Mouse (Mus musculus) midbrain, embryonic 15.5 days (tissue): ENCODE data around the gene Ddb1. TPM values are rescaled to one million over a fixed set of nuclear protein-coding genes. Genes with fewer than 3 reads are reported as not detected.
"Not testable (repeated sequence)": the region's sequence is repeated elsewhere in the genome, so short reads cannot be mapped to it uniquely, and the experiment has no call there.

ENCODE experiments used
- ATAC-seq: fragments of 200-750 bp; cut with Nextera tagmentation; replicated peaks from 2 replicates; pipeline ENCODE4 v1.8.0; 2017; ENCODE audit warnings: moderate TSS enrichment
- H3K27ac ChIP-seq: fragments of 300-500 bp; sonication (generic); 2 replicates; pipeline ENCODE4 v1.5.1; 2015; ENCODE audit warnings: mild to moderate bottlenecking, inconsistent platforms
- H3K27me3 ChIP-seq: fragments of 300-500 bp; sonication (generic); replicated peaks from 2 replicates; pipeline ENCODE4 v1.6.1; 2015; ENCODE audit warnings: inconsistent platforms
- H3K36me3 ChIP-seq: fragments of 300-500 bp; sonication (generic); replicated peaks from 2 replicates; pipeline ENCODE4 v1.6.1; 2015; ENCODE audit warnings: inconsistent platforms
- H3K4me1 ChIP-seq: fragments of 300-500 bp; sonication (generic); 2 replicates; pipeline ENCODE4 v1.6.1; 2015; ENCODE audit warnings: inconsistent platforms
- H3K4me2 ChIP-seq: fragments of 300-500 bp; sonication (generic); 2 replicates; pipeline ENCODE4 v1.6.1; 2015; ENCODE audit warnings: inconsistent platforms, mild to moderate bottlenecking, moderate library complexity
- H3K4me3 ChIP-seq: fragments of 300-500 bp; sonication (generic); 2 replicates; pipeline ENCODE4 v1.5.1; 2015; ENCODE audit warnings: mild to moderate bottlenecking, inconsistent platforms
- H3K9ac ChIP-seq: fragments of 300-500 bp; sonication (generic); 2 replicates; pipeline ENCODE4 v1.6.1; 2015; ENCODE audit warnings: mild to moderate bottlenecking, inconsistent platforms
- H3K9me3 ChIP-seq: fragments of 300-500 bp; sonication (generic); 2 replicates; pipeline ENCODE4 v1.6.1; 2016; ENCODE audit warnings: inconsistent platforms
- WGBS: fragments of 180-500 bp; shearing (Covaris S2); methylation state at CpG from one replicate; pipeline ENCODE4 v1.1.7; 2015; ENCODE audit warnings: mixed read lengths; 5-methylcytosine and 5-hydroxymethylcytosine counted together
- polyA plus RNA-seq: library from polyadenylated mRNA; unstranded; fragments of >200 nt; fragmentation: Nextera tagmentation; extraction: Ambion mirVana; gene quantifications from 2 replicates; pipeline ENCODE4 v1.2.1, GENCODE M21; 2015

Ddb1 gene
- 252 and 255 TPM in 2 replicates for polyA plus RNA-seq

DNA sequence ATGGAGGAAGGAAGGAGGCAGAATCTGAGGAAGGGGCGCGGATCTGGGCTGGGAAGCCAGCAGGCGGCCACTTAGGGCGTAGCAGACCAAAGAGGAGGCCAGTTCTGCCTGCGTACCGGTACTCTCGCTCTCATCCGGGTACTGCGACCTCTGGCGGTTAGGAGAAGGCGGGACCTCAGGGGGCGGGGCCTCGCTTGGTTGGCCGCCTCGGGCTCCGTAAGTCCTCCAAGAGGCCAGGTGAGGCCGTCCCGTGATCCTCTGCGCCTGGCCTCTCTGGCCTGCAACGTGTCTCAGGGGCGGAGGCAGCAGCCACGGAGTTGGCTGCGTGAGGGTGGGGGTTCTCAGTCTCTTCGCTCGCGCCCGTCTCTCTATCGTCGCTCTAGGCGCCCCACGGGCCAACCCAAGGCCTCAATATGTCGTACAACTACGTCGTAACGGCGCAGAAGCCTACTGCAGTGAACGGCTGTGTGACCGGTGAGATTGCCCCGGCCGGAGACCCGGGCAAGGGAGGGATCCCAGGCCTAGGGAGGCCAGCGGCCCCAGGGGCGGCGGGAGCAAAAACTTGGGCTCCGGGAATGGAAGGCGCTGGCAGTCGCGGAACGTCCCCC is at the start of gene Ddb1, which contains the start of gene Tkfc:
Gene Ddb1, plus strand, starts transcription at position 35 of the 608 bp plus-strand sequence.
Gene Tkfc, minus strand, starts transcription at position 362 of the 608 bp plus-strand sequence.
- no peaks in the 10 kb centered on the region for H3K9me3 ChIP-seq
- ATAC-seq, result peak; percentile 96
- peak within 1 kb of the TSS; percentile 87 for H3K4me3 ChIP-seq
- peak within 1 kb of the TSS; percentile 95 for H3K27ac ChIP-seq
- peak within 1 kb of the TSS; percentile 67 for H3K4me2 ChIP-seq
- H3K4me1 ChIP-seq, result peaks cover 44% of the 10 kb centered on the region
- WGBS, result under 1% methylated on average over 49 of the region's 49 CpGs
- peaks cover 29% of the 10 kb centered on the region for H3K36me3 ChIP-seq
- H3K27me3 ChIP-seq, result no peaks in the 10 kb centered on the region
- H3K9ac ChIP-seq, result peak within 1 kb of the TSS; percentile 88

DNA sequence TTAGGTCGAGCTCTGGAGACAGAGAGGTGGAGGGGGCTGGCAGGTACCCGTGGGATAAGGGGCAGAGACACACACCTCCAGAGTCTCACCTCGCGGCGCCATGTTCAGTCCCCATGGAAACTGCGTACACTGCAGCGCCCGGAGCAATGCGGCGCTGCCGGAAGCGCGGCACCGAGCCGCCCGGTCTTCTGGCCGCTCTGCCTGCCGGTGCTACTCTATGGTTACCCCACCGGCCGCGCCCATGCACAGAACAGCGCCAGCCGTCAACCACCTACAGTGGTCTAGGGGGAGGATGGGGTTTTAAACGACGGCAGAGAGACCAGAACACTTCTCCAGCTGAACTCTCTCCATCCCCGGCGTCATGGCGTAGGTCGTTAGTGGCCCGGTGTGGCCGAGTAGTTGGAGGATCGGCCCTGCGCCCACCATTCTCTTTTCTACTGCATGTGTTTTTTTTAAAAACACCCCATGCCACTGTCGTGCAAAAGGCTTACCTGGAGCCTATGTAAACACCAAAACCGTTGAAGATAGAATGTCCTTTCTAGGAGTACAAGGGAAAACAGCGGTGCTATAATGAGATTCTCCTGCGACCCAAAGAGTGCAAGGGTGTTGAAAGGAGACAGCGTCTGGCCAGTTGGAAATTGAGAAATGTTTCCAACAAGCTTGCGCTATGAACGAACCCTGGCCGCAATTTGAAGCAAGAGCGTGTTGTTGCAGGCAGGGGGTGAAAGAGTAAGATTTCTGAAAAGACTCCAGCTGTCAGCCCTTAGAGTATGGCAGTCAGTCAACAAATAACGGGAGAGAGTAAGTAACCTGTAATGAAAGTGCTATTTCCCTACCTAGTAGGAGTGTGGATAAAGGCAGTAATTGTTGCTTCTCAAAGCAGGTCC is 49.3 kb upstream of the Ddb1 start, which contains the start of gene Tmem216:
Gene Tmem216, minus strand, starts transcription at position 615 of the 887 bp plus-strand sequence.
- H3K4me1 ChIP-seq, result peaks cover 25% of the 10 kb centered on the region
- peak within 1 kb of the TSS; percentile 70 for H3K4me2 ChIP-seq
- no peaks in the 10 kb centered on the region for H3K27me3 ChIP-seq
- under 1% methylated on average over 43 of the region's 43 CpGs for WGBS
- peak within 1 kb of the TSS; percentile 65 for H3K4me3 ChIP-seq
- no peaks in the 10 kb centered on the region for H3K9me3 ChIP-seq
- peak within 1 kb of the TSS; percentile 65 for H3K9ac ChIP-seq
- peak; percentile 99 for ATAC-seq
- peak within 1 kb of the TSS; percentile 89 for H3K27ac ChIP-seq
- H3K36me3 ChIP-seq, result peaks cover 16% of the 10 kb centered on the region

DNA sequence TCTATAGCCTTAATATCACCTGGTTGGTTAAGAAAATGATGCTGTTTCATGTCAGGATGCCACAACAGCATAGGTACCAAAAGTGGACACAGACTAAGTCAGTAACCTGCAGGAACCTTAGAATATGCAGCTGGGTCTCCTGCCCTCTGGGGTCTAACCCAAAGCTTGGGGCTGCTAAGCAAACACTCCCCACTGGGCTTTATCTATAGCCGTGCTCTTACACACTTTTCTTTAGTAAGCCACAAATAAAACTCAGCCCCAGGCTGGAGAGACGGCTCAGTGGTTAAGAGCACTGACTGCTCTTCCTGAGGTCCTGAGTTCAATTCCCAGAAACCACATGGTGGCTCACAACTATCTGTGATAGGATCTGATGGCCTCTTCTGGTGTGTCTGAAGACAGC is 48.1 kb upstream of the Ddb1 start:
- Histone ChIP-seq H3K4me3 (no peak overlapping the region), H3K27ac (peak overlapping the region; percentile 89; the same call in 1 of the 2 replicates), H3K4me1 (peaks cover 25% of the 10 kb centered on the region), H3K4me2 (no peak overlapping the region; the same call in 1 of the 2 replicates), H3K9me3 (no peaks in the 10 kb centered on the region), H3K36me3 (peaks cover 7% of the 10 kb centered on the region; the same call in 1 of the 2 replicates), H3K27me3 (no peaks in the 10 kb centered on the region), H3K9ac (0 out of 2 replicates have a peak overlapping the region, but pooled peaks have one; percentile 65)
- 79% methylated on average over 2 of the region's 2 CpGs for WGBS
- no peak for ATAC-seq

DNA sequence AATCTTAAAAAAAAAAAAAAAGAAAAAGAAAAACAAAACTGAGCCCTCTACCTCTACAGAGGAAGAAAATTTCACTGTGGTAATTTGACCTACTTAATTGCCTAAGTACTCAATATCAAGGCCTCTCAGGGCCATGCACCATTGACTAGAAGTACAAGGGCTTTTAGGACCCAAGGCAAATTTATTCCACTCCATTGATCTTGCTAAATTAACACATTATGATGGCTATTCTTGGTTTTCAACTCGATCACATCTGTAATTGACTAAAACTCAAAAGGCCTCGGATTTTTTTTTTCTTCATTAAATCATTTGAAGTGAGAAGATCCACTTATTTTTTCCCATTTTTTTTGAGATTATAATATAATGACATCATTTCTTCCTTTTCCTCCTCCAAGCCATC is 47.7 kb upstream of the Ddb1 start:
- H3K4me3 ChIP-seq, result no peak overlapping the region
- WGBS, result 77% methylated on average over 2 of the region's 2 CpGs
- H3K27ac ChIP-seq, result no peak overlapping the region
- peaks cover 25% of the 10 kb centered on the region for H3K4me1 ChIP-seq
- H3K4me2 ChIP-seq, result no peak overlapping the region
- H3K9me3 ChIP-seq, result no peaks in the 10 kb centered on the region
- no peak overlapping the region for H3K9ac ChIP-seq
- no peak for ATAC-seq
- H3K27me3 ChIP-seq, result no peaks in the 10 kb centered on the region
- peaks cover 3% of the 10 kb centered on the region; the same call in 1 of the 2 replicates for H3K36me3 ChIP-seq

DNA sequence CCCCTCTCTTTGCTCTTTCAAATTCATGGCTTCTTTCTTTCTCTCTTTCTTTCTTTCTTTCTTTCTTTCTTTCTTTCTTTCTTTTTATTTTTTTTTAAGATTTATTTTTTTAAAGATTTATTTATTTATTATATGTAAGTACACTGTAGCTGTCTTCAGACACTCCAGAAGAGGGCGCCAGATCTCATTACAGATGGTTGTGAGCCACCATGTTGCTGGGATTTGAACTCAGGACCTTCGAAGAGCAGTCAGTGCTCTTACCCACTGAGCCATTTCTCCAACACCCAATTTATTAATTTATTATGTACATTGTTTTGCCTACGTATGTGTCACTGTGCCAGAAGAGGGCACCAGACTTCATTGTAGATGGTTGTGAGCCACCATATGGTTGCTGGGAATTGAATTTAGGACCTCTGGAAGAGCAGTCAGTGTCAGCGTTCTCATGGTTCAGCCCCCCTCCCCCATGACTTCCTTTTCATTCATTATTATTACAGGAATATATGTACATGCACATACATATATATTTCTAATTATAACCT is 47.2 kb upstream of the Ddb1 start:
- not testable (repeated sequence) for H3K36me3 ChIP-seq, ATAC-seq, H3K4me3 ChIP-seq, H3K4me2 ChIP-seq, H3K27me3 ChIP-seq, H3K9me3 ChIP-seq, H3K9ac ChIP-seq, H3K27ac ChIP-seq
- H3K4me1 ChIP-seq, result peaks cover 25% of the 10 kb centered on the region
- 75% methylated on average over 4 of the region's 4 CpGs for WGBS

DNA sequence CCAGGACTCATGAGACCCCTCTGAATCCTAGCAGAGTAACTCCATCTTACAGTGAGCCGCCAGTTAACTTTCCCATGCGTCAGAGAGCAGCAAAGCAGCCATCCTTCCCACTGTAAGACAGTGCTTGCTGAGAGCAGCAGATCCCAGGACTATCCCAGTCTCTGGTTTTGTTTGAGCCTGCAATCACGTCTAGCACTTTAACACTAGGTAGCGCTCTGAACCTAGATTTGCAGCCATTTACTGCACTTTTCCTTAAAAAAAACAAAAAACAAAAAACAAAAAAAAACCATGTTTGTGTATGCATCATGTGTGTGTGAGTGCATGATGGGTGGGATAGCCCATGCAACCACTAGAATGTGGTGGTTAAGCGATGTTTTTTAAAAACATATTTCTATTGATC is 45.0 kb upstream of the Ddb1 start:
- Histone ChIP-seq H3K27ac (no peak overlapping the region), H3K36me3 (no peaks in the 10 kb centered on the region), H3K4me2 (no peak overlapping the region), H3K9ac (no peak overlapping the region), H3K4me3 (no peak overlapping the region), H3K4me1 (peaks cover 13% of the 10 kb centered on the region), H3K27me3 (no peaks in the 10 kb centered on the region), H3K9me3 (no peaks in the 10 kb centered on the region)
- ATAC-seq, result no peak
- 33% methylated on average over 5 of the region's 5 CpGs for WGBS

DNA sequence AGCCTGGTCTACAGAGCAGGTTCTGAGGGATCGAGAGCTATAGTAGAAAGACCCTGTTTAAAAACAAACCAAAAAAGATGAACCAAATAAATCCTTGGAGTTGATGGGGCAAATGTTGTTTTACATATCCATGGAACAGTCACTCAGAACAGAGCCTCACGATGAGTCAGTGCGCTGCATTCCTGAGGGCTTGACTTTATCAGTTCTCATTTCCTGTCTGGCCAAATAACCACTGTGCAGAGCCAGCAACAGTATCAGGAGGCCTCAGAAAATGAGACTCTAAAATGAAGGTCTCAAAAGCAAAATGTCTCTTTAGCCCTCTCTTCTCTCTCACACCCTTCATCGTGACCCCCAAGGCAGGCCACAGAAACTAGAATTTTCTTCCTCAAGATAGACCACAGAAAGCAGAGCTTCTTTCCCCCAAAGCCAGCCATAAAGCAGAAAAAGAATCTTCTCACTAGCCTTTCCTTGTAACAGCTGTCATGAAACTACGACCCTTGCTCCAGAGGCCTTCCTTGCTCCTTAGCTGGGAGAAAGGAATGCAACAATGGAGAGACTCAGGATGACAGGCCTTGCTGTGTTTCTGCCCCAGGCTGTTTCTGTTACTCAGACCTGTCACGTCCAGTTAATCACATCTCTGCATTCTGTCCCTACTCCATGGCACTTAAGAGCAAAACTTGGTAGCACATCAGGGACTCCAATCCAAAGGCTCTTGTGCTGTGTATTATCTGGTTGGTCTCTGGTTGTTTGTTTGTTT is 43.4 kb upstream of the Ddb1 start:
- Histone ChIP-seq H3K9me3 (no peaks in the 10 kb centered on the region), H3K27me3 (no peaks in the 10 kb centered on the region), H3K27ac (no peak overlapping the region), H3K4me1 (peaks cover 3% of the 10 kb centered on the region; the same call in 1 of the 2 replicates), H3K36me3 (no peaks in the 10 kb centered on the region), H3K4me2 (no peak overlapping the region), H3K9ac (no peak overlapping the region), H3K4me3 (no peak overlapping the region)
- no peak for ATAC-seq
- 67% methylated on average over 6 of the region's 6 CpGs for WGBS

DNA sequence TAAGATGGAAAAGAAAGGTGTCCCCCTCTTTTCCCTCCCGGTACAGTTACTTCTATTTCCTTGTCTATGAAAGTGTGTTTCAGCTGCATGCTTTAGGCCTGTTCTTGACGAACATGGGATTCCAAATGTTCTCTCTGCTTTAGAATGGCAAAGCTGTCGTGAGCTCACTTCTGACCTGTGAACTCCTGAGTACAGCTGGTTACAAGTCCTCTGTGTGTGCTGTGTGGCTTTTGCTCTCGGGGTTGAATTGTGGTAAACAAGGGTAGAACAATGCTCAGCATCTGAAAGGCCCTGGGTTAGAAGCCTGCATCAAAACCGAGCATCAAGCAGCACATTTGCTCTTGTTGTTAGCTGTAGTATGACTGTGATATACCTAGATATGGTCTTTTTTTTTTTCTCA is 42.8 kb upstream of the Ddb1 start:
- no peaks in the 10 kb centered on the region for H3K27me3 ChIP-seq
- WGBS, result 66% methylated on average over 5 of the region's 5 CpGs

DNA sequence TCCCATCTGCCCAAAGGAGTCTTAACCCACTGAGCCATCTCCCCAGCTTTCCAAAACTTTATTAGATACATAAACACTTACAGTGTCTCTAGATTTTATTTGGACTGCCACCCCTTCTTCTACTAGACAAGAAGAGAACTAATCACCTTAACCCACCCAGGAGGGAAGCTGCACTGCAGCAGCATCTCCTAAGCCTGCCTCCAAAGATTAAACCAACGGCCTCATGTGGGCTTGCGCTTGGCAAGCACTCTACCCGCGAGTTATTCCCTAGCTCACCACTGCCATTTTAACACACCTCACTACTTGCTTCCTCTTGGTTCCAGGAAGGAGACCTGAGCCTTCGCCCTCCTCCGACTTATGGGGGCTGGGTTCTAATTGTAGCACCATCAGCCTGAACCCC is 40.8 kb upstream of the Ddb1 start:
- no peaks in the 10 kb centered on the region for H3K27me3 ChIP-seq
- H3K9ac ChIP-seq, result no peak overlapping the region
- H3K9me3 ChIP-seq, result no peaks in the 10 kb centered on the region
- H3K27ac ChIP-seq, result no peak overlapping the region
- no peak overlapping the region for H3K4me3 ChIP-seq
- no peak overlapping the region for H3K4me2 ChIP-seq
- WGBS, result 79% methylated on average over 6 of the region's 6 CpGs
- ATAC-seq, result no peak
- H3K4me1 ChIP-seq, result no peaks in the 10 kb centered on the region
- 0 out of 2 replicates have a peak, but pooled peaks cover 4% of the 10 kb centered on the region for H3K36me3 ChIP-seq

More for the DNA sequence above, 42.8 kb upstream of the Ddb1 start:
- no peak for ATAC-seq
- H3K4me1 ChIP-seq, result no peaks in the 10 kb centered on the region
- H3K36me3 ChIP-seq, result no peaks in the 10 kb centered on the region
- H3K4me3 ChIP-seq, result no peak overlapping the region
- H3K27ac ChIP-seq, result no peak overlapping the region
- no peaks in the 10 kb centered on the region for H3K9me3 ChIP-seq
- H3K4me2 ChIP-seq, result no peak overlapping the region
- no peak overlapping the region for H3K9ac ChIP-seq

DNA sequence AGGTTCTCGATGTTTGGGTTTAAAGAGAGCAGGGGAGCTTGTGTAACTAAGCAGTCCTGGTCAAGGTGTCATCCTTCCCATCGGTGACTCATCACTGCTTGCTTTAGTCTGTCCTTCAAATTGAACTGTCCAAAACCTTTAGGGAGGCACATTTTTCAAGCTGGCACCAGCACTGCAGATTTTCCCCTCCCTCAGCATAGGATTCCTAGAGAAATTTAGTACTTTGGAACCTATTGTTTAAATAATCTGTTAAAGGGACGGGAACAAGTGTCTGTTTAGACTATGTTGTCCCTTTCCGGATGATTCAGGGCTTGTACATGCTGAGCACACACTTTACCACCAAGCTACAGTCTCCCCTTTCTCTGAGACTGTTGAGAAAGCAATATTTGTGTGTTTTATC is 39.9 kb upstream of the Ddb1 start:
- ATAC-seq, result no peak
- Histone ChIP-seq H3K4me1 (no peaks in the 10 kb centered on the region), H3K27ac (no peak overlapping the region), H3K27me3 (no peaks in the 10 kb centered on the region), H3K36me3 (peaks cover 9% of the 10 kb centered on the region; the same call in 1 of the 2 replicates), H3K4me3 (no peak overlapping the region), H3K4me2 (no peak overlapping the region), H3K9ac (no peak overlapping the region), H3K9me3 (no peaks in the 10 kb centered on the region)
- 88% methylated on average over 4 of the region's 4 CpGs for WGBS

DNA sequence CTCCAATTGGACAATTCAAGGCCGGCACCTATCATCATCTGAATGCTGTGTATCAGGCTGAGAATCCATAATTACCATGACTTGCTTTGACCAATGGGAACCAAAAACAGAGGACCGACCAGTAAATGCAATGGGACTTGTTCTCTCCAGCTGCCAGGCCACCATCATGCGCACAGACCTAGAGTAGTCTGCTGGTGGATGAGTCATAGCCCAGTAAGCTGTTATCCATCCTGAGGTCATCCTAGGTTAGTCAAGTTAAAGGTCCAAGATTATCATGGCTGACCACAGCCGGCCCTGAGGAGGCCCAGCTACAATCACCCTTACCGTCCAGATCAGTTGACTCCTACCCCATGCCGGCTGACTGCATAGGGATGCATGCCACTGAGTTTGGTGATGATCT is 35.5 kb upstream of the Ddb1 start:
- no peak overlapping the region for H3K4me3 ChIP-seq
- whole genome bisulfite sequencing, result 95% methylated on average over 6 of the region's 6 CpGs
- H3K4me1 ChIP-seq, result no peaks in the 10 kb centered on the region
- H3K9ac ChIP-seq, result no peak overlapping the region
- no peaks in the 10 kb centered on the region for H3K9me3 ChIP-seq
- no peak for ATAC-seq
- peaks cover 45% of the 10 kb centered on the region; the same call in 1 of the 2 replicates for H3K36me3 ChIP-seq
- no peak overlapping the region for H3K27ac ChIP-seq
- no peak overlapping the region for H3K4me2 ChIP-seq
- no peaks in the 10 kb centered on the region for H3K27me3 ChIP-seq
